Mouse (Mus musculus) embryo, embryonic 11.5 days (tissue): ENCODE results near the gene Iqcn.

Experiments used
- DNase-seq: peaks from one replicate; pipeline ENCODE4 v3.0.0-alpha.2; 2012; ENCODE audit warnings: low read depth, low spot score

Gene Iqcn

DNA sequence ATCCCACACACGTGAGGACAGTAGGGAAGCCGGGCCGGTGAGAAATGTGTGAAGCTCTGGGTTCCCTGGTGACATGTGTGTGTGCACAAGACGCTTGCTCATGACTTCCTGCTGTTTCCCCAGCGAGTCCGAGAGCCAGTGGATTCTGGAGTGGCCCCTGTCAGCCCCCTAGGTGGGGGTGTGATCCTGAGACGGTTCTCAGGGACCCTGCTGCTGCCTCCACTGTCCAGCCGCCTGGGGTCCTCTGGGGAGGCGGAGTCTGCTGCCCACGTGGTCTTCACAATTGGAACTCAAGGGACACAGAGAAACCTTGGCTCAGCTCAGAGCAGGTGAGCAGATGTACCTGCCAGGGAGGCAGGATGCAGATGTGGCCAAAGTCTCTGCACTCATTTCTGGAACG is 23.5 kb downstream of the Iqcn start:
- DNase-seq = no peak

GRCm38 (mm10) chr8:70729808-70730475 is 26.7 kb downstream of the Iqcn start:
- no peak for DNase-seq

DNA sequence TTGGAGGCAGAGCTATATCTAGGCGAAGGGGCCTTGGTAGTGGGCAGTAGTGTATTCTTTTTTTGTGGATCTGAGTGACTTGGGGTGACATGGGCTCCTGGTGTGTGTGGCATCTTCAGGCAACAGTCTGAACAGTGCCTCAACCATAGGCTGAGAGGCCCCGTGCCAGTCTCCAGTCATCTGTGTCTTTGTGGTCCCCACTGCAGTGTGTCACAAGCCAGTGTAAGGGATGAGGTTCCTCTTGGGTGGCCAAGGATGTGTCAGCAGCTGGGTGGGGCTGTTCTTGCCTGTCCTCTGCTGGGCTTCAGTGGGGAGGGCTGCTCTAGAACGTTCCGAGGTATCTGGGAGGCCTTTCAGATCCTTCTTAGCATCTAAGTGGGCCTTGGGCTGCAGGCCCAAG is 27.7 kb downstream of the Iqcn start:
- no peak for DNase-seq

DNA sequence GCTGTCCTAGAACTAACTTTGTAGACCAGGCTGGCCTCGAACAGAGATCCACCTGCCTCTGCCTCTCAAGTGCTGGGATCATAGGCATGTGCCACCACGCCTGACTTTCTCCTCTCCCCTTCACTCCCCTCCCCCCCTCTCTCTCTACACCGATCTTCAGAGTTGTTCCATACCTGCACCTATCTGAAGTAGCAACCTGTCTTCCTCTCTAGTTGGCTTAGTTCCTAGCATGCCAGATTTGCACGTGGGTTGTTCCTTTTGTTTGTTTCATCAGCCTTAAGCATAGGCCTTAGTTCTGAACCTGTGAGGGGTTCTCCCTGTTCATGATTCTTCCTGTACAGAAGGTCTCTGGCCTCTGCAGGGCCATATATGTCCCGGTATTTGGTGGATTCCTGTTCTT is 34.4 kb downstream of the Iqcn start:
- DNase-seq = no peak

DNA sequence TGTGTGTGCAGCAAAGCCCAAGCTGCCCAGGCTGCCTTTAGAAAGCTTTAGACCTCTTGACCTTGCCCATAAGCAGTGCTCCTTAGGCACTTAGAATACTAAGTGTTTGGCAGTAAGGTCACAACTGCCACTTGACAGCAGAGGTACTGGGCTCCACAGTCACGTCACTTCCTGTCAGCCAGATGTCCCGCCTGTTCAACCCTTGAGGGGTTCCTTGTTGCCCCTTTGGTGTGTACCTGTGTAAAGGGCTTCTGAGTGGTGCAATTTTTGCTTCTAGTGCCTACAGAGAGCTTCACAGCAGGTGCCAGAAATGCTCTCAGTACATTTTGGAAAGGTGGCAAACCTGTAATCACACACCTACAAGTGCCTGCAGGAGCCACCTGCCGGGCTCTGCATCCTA is 35.0 kb downstream of the Iqcn start:
- DNase-seq = no peak

GRCm38 (mm10) chr8:70741661-70742060 is 38.4 kb downstream of the Iqcn start:
- DNase-seq = no peak

GRCm38 (mm10) chr8:70742176-70742575 is 38.9 kb downstream of the Iqcn start:
- no peak for DNase-seq

GRCm38 (mm10) chr8:70742981-70743655 is 39.9 kb downstream of the Iqcn start:
- no peak for DNase-seq

GRCm38 (mm10) chr8:70743656-70744590 is 40.7 kb downstream of the Iqcn start:
- no peak for DNase-seq

GRCm38 (mm10) chr8:70744806-70745205 is 41.5 kb downstream of the Iqcn start:
- DNase-seq = no peak

- no peak for DNase-seq
Observed at GRCm38 (mm10) chr8:70745691-70746220, 42.5 kb downstream of the Iqcn start.

DNA sequence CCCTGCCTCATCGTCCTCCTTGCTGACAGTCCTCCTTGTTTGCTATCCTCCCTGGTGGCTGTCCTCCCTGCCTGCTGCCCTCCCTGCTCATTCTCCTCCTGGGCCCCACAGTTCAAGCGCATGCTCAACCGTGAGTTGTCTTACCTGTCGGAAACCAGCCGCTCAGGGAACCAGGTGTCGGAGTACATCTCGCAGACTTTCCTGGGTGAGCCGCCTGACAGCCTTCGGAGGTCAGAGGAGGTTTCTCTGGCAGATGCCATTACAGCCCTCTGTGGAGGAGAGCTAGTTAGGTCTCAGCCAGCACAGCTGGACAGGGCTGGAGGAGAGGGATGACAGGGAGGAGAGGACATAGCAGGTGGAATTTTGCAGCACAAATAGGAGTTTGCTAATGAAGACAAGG is 43.4 kb downstream of the Iqcn start:
- DNase-seq = no peak

GRCm38 (mm10) chr8:70747211-70747890 is 44.1 kb downstream of the Iqcn start:
- DNase-seq = no peak

DNA sequence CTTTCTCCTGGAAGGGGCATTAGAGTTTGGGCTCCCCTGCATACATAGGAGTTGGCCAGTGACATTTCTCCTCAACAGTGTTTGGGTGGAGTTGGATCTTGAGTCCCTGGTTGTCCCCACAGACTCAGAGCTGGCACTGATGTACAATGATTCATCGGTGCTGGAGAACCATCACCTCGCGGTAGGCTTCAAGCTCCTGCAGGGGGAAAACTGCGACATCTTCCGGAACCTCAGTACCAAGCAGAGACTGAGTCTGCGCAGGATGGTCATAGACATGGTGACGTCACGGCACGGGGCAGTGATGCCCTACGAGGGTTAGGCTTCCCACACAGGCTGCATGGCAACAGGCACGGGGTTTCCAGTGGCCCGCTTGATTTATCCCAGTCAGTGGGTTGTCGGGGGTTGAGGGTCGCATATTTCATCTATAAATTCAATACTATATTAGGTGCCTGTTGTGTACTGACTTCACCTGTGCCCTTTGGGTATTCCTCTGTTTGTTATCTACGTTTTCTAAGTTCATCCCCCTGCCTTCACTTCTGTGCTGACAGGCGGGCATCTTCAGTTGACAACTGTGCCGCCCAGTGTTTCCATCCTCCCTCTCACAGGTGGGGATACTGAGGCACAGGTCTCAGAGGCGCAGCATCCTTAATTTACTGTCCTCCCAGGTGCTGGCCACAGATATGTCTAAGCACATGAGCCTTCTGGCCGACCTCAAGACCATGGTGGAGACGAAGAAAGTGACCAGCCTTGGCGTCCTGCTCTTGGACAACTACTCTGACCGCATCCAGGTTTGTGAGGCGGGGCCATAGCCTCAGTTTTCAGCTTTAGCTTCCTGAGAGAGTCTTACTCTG is 45.2 kb downstream of the Iqcn start:
- DNase-seq = no peak

GRCm38 (mm10) chr8:70749097-70749674 is 45.9 kb downstream of the Iqcn start:
- DNase-seq = no peak

DNA sequence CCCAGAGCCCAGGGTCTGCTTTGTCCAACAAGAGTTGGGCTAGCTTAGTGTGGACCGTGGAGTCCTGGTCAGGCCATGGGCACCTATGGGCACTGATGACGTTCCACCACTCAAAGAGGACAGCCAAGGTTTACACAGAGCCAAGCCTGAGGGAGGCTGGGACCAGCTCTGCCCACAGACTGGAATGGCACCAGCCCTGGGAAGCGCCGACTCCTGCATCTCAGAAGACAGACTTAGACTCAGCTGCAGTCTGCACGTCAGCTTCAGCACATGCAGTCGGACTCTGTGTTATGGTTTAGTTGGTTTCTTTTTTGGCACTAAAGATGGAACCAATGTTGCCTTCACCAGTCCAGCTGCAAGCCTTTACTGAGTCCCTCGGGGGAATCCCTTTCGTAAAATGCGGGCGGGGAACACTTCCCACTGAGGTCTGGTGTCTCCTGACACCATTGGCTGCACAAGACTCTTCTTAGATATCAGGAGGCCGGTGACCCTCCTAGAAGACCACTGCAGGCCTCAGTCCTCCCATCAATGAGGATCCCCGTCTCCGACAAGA is 46.9 kb downstream of the Iqcn start:
- DNase-seq = no peak

DNA sequence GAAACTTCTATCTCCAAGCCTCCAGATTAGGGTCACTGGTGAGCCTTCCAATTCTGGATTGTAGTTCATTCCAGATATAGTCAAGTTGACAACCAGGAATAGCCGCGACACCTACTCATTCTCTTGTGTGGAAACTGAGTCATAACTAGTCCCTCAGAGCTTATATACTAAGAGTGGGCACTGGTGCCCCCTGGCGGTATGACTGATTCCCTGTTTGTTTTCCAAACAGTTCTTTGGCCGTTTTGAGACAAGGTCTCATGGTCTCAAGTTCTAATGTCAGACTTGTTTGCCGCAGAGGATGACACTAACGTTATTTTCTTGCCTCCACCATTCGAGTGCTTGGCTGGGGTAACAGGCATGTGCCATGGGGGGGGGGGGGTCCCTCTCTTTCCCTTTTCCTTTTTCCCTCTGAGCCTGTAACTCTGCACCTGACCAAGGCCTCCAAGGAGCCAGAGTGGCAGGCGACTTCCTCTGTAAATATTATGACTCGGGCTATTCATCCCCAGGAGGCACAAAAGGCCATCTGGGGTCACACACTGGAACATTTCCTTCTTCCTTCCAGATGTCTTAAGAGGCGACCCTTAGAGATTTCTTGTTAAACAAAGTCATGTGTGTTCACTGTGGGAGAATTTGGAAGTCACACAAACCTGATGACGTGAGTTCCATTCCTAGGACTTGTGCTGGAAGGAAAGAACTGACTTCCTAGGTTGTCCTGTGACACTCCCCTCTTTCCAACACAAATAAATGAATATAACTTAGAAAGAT is 48.9 kb downstream of the Iqcn start:
- DNase-seq = peak; percentile 51

DNA sequence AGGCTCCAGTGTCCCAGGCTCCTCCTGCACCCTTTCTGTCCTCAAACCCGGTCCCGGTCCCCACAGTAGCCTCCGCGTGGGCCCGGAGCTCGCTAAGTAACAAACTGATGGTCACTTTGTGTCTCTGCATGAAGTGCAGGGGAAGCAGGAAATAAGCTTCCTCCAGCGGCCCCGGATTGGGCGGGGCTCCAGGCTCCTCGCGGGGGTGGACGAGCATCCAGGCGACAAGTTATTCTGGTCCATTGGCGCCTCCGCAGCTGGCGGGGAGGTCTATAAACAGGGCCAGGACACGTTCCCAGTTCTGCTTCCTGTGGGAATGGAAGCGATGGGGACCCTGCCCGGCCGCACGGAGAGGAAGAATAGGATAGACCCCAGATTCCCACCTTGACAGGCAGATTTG is 49.9 kb downstream of the Iqcn start:
- DNase-seq = no peak
